Mouse (Mus musculus) liver, embryonic 16.5 days (tissue): ENCODE measurements around the gene Ago4. TPM values are rescaled to one million over a fixed set of nuclear protein-coding genes. Genes with fewer than 3 reads are reported as not detected.

Source experiments
- ATAC-seq: fragments of 200-750 bp; cut with Nextera tagmentation; 2 replicates; pipeline ENCODE4 v1.8.0; 2017; ENCODE audit warnings: low read depth, mild to moderate bottlenecking, moderate number of reproducible peaks, moderate library complexity
- H3K27ac ChIP-seq: fragments of 300-500 bp; sonication (generic); 2 replicates; pipeline ENCODE4 v1.5.1; 2014; ENCODE audit warnings: mild to moderate bottlenecking, low read length
- H3K27me3 ChIP-seq: fragments of 300-500 bp; sonication (generic); 2 replicates; pipeline ENCODE4 v1.6.1; 2014; ENCODE audit warnings: low read depth, low read length, mixed read lengths; ENCODE audit not compliant: control insufficient read depth, insufficient read depth
- H3K36me3 ChIP-seq: fragments of 300-500 bp; sonication (generic); 2 replicates; pipeline ENCODE4 v1.6.1; 2014; ENCODE audit warnings: mild to moderate bottlenecking; ENCODE audit not compliant: control insufficient read depth, insufficient read depth
- H3K4me1 ChIP-seq: fragments of 300-500 bp; sonication (generic); 2 replicates; pipeline ENCODE4 v1.6.1; 2014; ENCODE audit warnings: low read depth, low read length, mixed read lengths; ENCODE audit not compliant: control insufficient read depth
- H3K4me2 ChIP-seq: fragments of 300-500 bp; sonication (generic); 2 replicates; pipeline ENCODE4 v1.6.1; 2014; ENCODE audit warnings: low read depth, low read length, mixed read lengths
- H3K4me3 ChIP-seq: fragments of 300-500 bp; sonication (generic); 2 replicates; pipeline ENCODE4 v1.5.1; 2014; ENCODE audit warnings: low read depth, mild to moderate bottlenecking, low read length
- H3K9ac ChIP-seq: fragments of 300-500 bp; sonication (generic); 2 replicates; pipeline ENCODE4 v1.6.1; 2014; ENCODE audit warnings: low read depth, low read length
- H3K9me3 ChIP-seq: fragments of 300-500 bp; sonication (generic); replicated peaks from 2 replicates; pipeline ENCODE4 v1.6.1; 2016; ENCODE audit warnings: low read length; ENCODE audit not compliant: control insufficient read depth
- WGBS: fragments of 180-500 bp; shearing (Covaris S2); extraction: QIAGEN DNeasy Blood & Tissue Kit; methylation state at CpG from one replicate; pipeline ENCODE4 v1.1.7; 2014; ENCODE audit not compliant: insufficient replicate concordance; 5-methylcytosine and 5-hydroxymethylcytosine counted together
- polyA plus RNA-seq: library from polyadenylated mRNA; unstranded; fragments of >200 nt; fragmentation: Nextera tagmentation; extraction: Ambion mirVana; gene quantifications from 2 replicates; pipeline ENCODE4 v1.2.1, GENCODE M21; 2015

The Ago4 gene
- polyA plus RNA-seq, 1 experiment from 2014 or later = 0.22 TPM

GRCm38 (mm10) chr4:126508110-126508899, 25.0 kb downstream of the Ago4 start:
- no peak for ATAC-seq
- no peaks in the 10 kb centered on the region for H3K9me3 ChIP-seq
- no peak overlapping the region for H3K9ac ChIP-seq
- H3K4me3 ChIP-seq = no peak overlapping the region
- no peaks in the 10 kb centered on the region for H3K4me1 ChIP-seq
- H3K36me3 ChIP-seq = no peaks in the 10 kb centered on the region
- 55% methylated on average over 14 of the region's 14 CpGs for WGBS
- no peak overlapping the region for H3K4me2 ChIP-seq
- H3K27me3 ChIP-seq = no peaks in the 10 kb centered on the region
- H3K27ac ChIP-seq = no peak overlapping the region

- ATAC-seq = peak; percentile 16; the same call in 1 of the 2 replicates
- H3K36me3 ChIP-seq = no peaks in the 10 kb centered on the region
- no peak overlapping the region for H3K27ac ChIP-seq
- 51% methylated on average over 8 of the region's 8 CpGs for WGBS
- H3K4me2 ChIP-seq = no peak overlapping the region
- no peaks in the 10 kb centered on the region for H3K4me1 ChIP-seq
- H3K27me3 ChIP-seq = no peaks in the 10 kb centered on the region
- H3K4me3 ChIP-seq = no peak overlapping the region
- no peak overlapping the region for H3K9ac ChIP-seq
- H3K9me3 ChIP-seq = no peaks in the 10 kb centered on the region
Observed at GRCm38 (mm10) chr4:126502977-126503309, 30.3 kb downstream of the Ago4 start.

- no peak for ATAC-seq
- Histone ChIP-seq H3K27me3 (no peaks in the 10 kb centered on the region), H3K4me3 (no peak overlapping the region), H3K9me3 (no peaks in the 10 kb centered on the region), H3K4me2 (no peak overlapping the region), H3K36me3 (no peaks in the 10 kb centered on the region), H3K27ac (no peak overlapping the region), H3K4me1 (no peaks in the 10 kb centered on the region), H3K9ac (no peak overlapping the region)
- WGBS = 60% methylated on average over 6 of the region's 6 CpGs
Observed at GRCm38 (mm10) chr4:126502141-126502976, 30.9 kb downstream of the Ago4 start.

GRCm38 (mm10) chr4:126498601-126499000, 34.7 kb downstream of the Ago4 start:
- Histone ChIP-seq H3K27ac (no peak overlapping the region), H3K4me1 (no peaks in the 10 kb centered on the region), H3K4me2 (no peak overlapping the region), H3K27me3 (no peaks in the 10 kb centered on the region), H3K36me3 (no peaks in the 10 kb centered on the region), H3K9ac (no peak overlapping the region), H3K4me3 (no peak overlapping the region), H3K9me3 (no peaks in the 10 kb centered on the region)
- ATAC-seq = no peak
- 24% methylated on average over 1 of the region's 1 CpGs for whole genome bisulfite sequencing

- no peak overlapping the region for H3K9ac ChIP-seq
- H3K36me3 ChIP-seq = no peaks in the 10 kb centered on the region
- no peak for ATAC-seq
- H3K9me3 ChIP-seq = no peaks in the 10 kb centered on the region
- H3K4me2 ChIP-seq = no peak overlapping the region
- 54% methylated on average over 2 of the region's 2 CpGs for WGBS
- H3K4me1 ChIP-seq = no peaks in the 10 kb centered on the region
- no peaks in the 10 kb centered on the region for H3K27me3 ChIP-seq
- no peak overlapping the region for H3K4me3 ChIP-seq
- H3K27ac ChIP-seq = no peak overlapping the region
Observed at GRCm38 (mm10) chr4:126496963-126497362, 36.3 kb downstream of the Ago4 start.

- no peak for ATAC-seq
- no peak overlapping the region for H3K4me3 ChIP-seq
Observed at GRCm38 (mm10) chr4:126495942-126496790, 37.1 kb downstream of the Ago4 start.

GRCm38 (mm10) chr4:126495453-126495852, 37.8 kb downstream of the Ago4 start:
- no peaks in the 10 kb centered on the region for H3K36me3 ChIP-seq
- 50% methylated on average over 5 of the region's 5 CpGs for WGBS
- H3K4me1 ChIP-seq = no peaks in the 10 kb centered on the region
- no peak overlapping the region for H3K4me3 ChIP-seq
- no peak for ATAC-seq
- H3K9me3 ChIP-seq = no peaks in the 10 kb centered on the region
- H3K4me2 ChIP-seq = no peak overlapping the region
- no peak overlapping the region for H3K27ac ChIP-seq
- H3K27me3 ChIP-seq = no peaks in the 10 kb centered on the region
- H3K9ac ChIP-seq = no peak overlapping the region

More at GRCm38 (mm10) chr4:126495942-126496790, 37.1 kb downstream of the Ago4 start:
- no peak overlapping the region for H3K4me2 ChIP-seq
- no peaks in the 10 kb centered on the region for H3K9me3 ChIP-seq
- no peaks in the 10 kb centered on the region for H3K27me3 ChIP-seq
- no peaks in the 10 kb centered on the region for H3K36me3 ChIP-seq
- no peaks in the 10 kb centered on the region for H3K4me1 ChIP-seq
- no peak overlapping the region for H3K9ac ChIP-seq
- 52% methylated on average over 5 of the region's 5 CpGs for WGBS
- no peak overlapping the region for H3K27ac ChIP-seq

GRCm38 (mm10) chr4:126493416-126493815, 39.9 kb downstream of the Ago4 start:
- Histone ChIP-seq H3K9me3 (no peaks in the 10 kb centered on the region), H3K9ac (no peak overlapping the region), H3K4me1 (no peaks in the 10 kb centered on the region), H3K4me3 (no peak overlapping the region), H3K27ac (no peak overlapping the region), H3K36me3 (no peaks in the 10 kb centered on the region), H3K27me3 (no peaks in the 10 kb centered on the region), H3K4me2 (no peak overlapping the region)
- WGBS = 72% methylated on average over 4 of the region's 4 CpGs
- no peak for ATAC-seq
